Mouse (Mus musculus): ENCODE measurements around the gene Hoxb6. TPM values are rescaled to one million over a fixed set of nuclear protein-coding genes. Genes with fewer than 3 reads are reported as not detected.

Gene Hoxb6
- polyA plus RNA-seq, 1 experiment from 2014 or later = not detected

DNA sequence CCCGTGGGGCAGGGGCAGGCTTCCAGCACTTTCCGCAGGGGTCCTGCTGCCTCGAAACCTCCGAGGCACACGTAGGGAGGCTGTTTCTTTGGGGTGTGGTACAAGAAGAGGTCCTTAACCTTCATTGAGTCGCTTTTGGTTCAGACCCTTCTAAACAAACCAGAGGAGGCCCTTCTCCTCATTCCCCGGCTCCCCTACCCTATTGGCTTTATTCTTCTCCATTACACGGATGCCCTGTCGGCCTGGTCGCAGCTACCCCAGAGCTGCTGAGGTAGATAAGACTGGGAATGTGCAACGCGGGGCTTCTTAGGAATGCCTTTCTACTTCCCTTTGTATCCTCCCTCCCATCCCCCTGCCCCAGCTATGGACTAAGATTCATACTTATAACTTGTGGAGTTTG lies 34.4 kb downstream of the Hoxb6 start:
- no peak overlapping the region for H3K4me2 ChIP-seq (ENCODE audit: low read length)
- no peaks in the 10 kb centered on the region for H3K9me3 ChIP-seq (ENCODE audit: control insufficient read depth, low read length)
- peaks cover 97% of the 10 kb centered on the region for H3K27me3 ChIP-seq (replicated peaks; ENCODE audit: control insufficient read depth, insufficient read depth, low read length)
- no peak overlapping the region for H3K4me3 ChIP-seq (replicated peaks; ENCODE audit: low read length)
- no peak for ATAC-seq
- WGBS = 0% methylated on average over 12 of the region's 12 CpGs
- H3K9ac ChIP-seq (replicated peaks; ENCODE audit: low read depth, low read length) = no peak overlapping the region
- H3K36me3 ChIP-seq (ENCODE audit: control insufficient read depth, insufficient read depth) = no peaks in the 10 kb centered on the region
- no peaks in the 10 kb centered on the region for H3K4me1 ChIP-seq (replicated peaks; ENCODE audit: control insufficient read depth, insufficient read depth, low read length)
- H3K27ac ChIP-seq (ENCODE audit: low read length) = no peak overlapping the region

GRCm38 (mm10) chr11:96327122-96327521 lies 34.8 kb downstream of the Hoxb6 start:
- Histone ChIP-seq H3K4me2 (ENCODE audit: low read length) (no peak overlapping the region), H3K36me3 (ENCODE audit: control insufficient read depth, insufficient read depth) (no peaks in the 10 kb centered on the region), H3K4me3 (replicated peaks; ENCODE audit: low read length) (no peak overlapping the region), H3K9ac (replicated peaks; ENCODE audit: low read depth, low read length) (no peak overlapping the region), H3K9me3 (ENCODE audit: control insufficient read depth, low read length) (no peaks in the 10 kb centered on the region), H3K27ac (ENCODE audit: low read length) (no peak overlapping the region), H3K4me1 (replicated peaks; ENCODE audit: control insufficient read depth, insufficient read depth, low read length) (no peaks in the 10 kb centered on the region), H3K27me3 (replicated peaks; ENCODE audit: control insufficient read depth, insufficient read depth, low read length) (peaks cover 97% of the 10 kb centered on the region)
- ATAC-seq = no peak
- under 1% methylated on average over 7 of the region's 7 CpGs for WGBS

- Histone ChIP-seq H3K9me3 (ENCODE audit: control insufficient read depth, low read length) (no peaks in the 10 kb centered on the region), H3K27ac (ENCODE audit: low read length) (no peak overlapping the region), H3K4me2 (ENCODE audit: low read length) (no peak overlapping the region), H3K9ac (replicated peaks; ENCODE audit: low read depth, low read length) (no peak overlapping the region), H3K36me3 (ENCODE audit: control insufficient read depth, insufficient read depth) (no peaks in the 10 kb centered on the region), H3K4me1 (replicated peaks; ENCODE audit: control insufficient read depth, insufficient read depth, low read length) (no peaks in the 10 kb centered on the region), H3K27me3 (replicated peaks; ENCODE audit: control insufficient read depth, insufficient read depth, low read length) (peaks cover 97% of the 10 kb centered on the region), H3K4me3 (replicated peaks; ENCODE audit: low read length) (no peak overlapping the region)
- no peak for ATAC-seq
- WGBS = 2% methylated on average over 5 of the region's 5 CpGs
These were observed 35.5 kb downstream of the Hoxb6 start for GRCm38 (mm10) chr11:96327750-96328149.

DNA sequence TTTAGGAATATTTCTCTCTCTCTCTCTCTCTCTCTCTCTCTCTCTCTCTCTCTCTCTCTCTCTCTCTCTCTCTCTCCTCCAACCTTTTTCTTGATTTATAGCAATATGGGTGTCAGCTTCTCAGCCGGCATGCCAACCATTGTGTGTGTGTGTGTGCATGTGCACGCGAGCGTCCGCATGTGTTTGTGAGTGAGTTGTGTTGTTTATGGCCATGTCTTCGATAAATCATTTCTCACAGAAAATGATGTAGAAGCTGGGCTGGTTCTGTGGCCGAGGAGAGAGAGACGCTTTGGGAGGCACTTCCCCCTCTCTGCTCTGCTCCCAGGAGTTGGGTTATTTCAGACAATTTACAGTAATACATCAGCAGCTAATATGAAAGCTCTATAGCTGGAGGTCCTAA lies 36.3 kb downstream of the Hoxb6 start:
- peaks cover 96% of the 10 kb centered on the region for H3K27me3 ChIP-seq (replicated peaks; ENCODE audit: control insufficient read depth, insufficient read depth, low read length)
- no peak overlapping the region for H3K27ac ChIP-seq (ENCODE audit: low read length)
- WGBS = 3% methylated on average over 8 of the region's 8 CpGs
- no peaks in the 10 kb centered on the region for H3K4me1 ChIP-seq (replicated peaks; ENCODE audit: control insufficient read depth, insufficient read depth, low read length)
- no peak overlapping the region for H3K9ac ChIP-seq (replicated peaks; ENCODE audit: low read depth, low read length)
- no peak for ATAC-seq
- no peak overlapping the region for H3K4me3 ChIP-seq (replicated peaks; ENCODE audit: low read length)
- no peaks in the 10 kb centered on the region for H3K36me3 ChIP-seq (ENCODE audit: control insufficient read depth, insufficient read depth)
- H3K4me2 ChIP-seq (ENCODE audit: low read length) = no peak overlapping the region
- no peaks in the 10 kb centered on the region for H3K9me3 ChIP-seq (ENCODE audit: control insufficient read depth, low read length)

DNA sequence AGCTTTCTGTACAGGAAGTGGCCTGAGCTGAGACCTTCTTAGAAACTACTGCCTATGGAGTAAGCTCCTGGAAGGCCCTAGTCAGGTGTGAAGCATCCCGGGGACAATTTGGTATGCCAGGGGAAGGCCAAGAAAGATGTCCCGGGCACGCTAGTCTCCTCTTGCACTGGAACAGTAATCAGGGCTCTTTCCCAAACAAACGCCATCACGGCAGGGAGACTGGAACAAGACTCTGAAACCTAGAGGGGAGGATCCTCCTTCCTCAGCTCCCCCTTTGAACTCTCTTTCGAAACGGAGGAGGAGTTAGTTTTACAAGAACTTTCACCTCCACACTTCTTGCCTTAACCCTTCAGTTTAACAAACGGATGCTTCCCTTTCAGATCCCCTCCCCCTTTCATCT lies 39.8 kb downstream of the Hoxb6 start:
- no peak overlapping the region for H3K4me3 ChIP-seq (replicated peaks; ENCODE audit: low read length)
- no peak overlapping the region for H3K27ac ChIP-seq (ENCODE audit: low read length)
- no peaks in the 10 kb centered on the region for H3K36me3 ChIP-seq (ENCODE audit: control insufficient read depth, insufficient read depth)
- no peak overlapping the region for H3K9ac ChIP-seq (replicated peaks; ENCODE audit: low read depth, low read length)
- no peak overlapping the region for H3K4me2 ChIP-seq (ENCODE audit: low read length)
- no peaks in the 10 kb centered on the region for H3K4me1 ChIP-seq (replicated peaks; ENCODE audit: control insufficient read depth, insufficient read depth, low read length)
- 1% methylated on average over 8 of the region's 8 CpGs for WGBS
- H3K9me3 ChIP-seq (ENCODE audit: control insufficient read depth, low read length) = no peaks in the 10 kb centered on the region
- ATAC-seq = no peak
- H3K27me3 ChIP-seq (replicated peaks; ENCODE audit: control insufficient read depth, insufficient read depth, low read length) = peaks cover 95% of the 10 kb centered on the region

- WGBS = under 1% methylated on average over 35 of the region's 35 CpGs
- Histone ChIP-seq H3K27ac (ENCODE audit: low read length) (no peak overlapping the region), H3K36me3 (ENCODE audit: control insufficient read depth, insufficient read depth) (no peaks in the 10 kb centered on the region), H3K4me2 (ENCODE audit: low read length) (no peak overlapping the region), H3K9me3 (ENCODE audit: control insufficient read depth, low read length) (no peaks in the 10 kb centered on the region), H3K4me3 (replicated peaks; ENCODE audit: low read length) (no peak overlapping the region), H3K27me3 (replicated peaks; ENCODE audit: control insufficient read depth, insufficient read depth, low read length) (peaks cover 95% of the 10 kb centered on the region), H3K9ac (replicated peaks; ENCODE audit: low read depth, low read length) (no peak overlapping the region), H3K4me1 (replicated peaks; ENCODE audit: control insufficient read depth, insufficient read depth, low read length) (no peaks in the 10 kb centered on the region)
- no peak for ATAC-seq
These were observed 40.3 kb downstream of the Hoxb6 start for GRCm38 (mm10) chr11:96332618-96333032.

GRCm38 (mm10) chr11:96333241-96334001 lies 41.1 kb downstream of the Hoxb6 start:
- WGBS = 1% methylated on average over 17 of the region's 17 CpGs
- Histone ChIP-seq H3K27me3 (replicated peaks; ENCODE audit: control insufficient read depth, insufficient read depth, low read length) (peaks cover 95% of the 10 kb centered on the region), H3K4me3 (replicated peaks; ENCODE audit: low read length) (no peak overlapping the region)

DNA sequence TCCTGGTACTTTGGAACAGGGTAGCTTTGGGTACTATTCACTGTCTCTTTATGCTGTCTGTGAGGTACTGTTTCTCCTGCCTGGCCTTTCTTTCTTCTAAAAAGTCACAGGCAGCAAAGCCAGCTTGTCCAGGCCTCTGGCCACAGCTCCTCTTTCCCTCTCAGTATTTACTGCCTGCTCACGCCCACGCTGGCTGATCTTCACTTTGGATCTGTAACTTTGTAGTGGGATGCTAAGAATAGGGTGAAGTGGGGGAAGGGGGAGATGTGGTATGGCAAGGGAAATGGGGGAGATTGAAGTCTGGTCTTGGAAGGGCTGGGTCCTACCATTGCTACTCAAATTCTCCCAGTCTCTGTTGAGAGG lies 41.7 kb downstream of the Hoxb6 start:
- H3K4me2 ChIP-seq (ENCODE audit: low read length) = no peak overlapping the region
- H3K9ac ChIP-seq (replicated peaks; ENCODE audit: low read depth, low read length) = no peak overlapping the region
- no peak overlapping the region for H3K27ac ChIP-seq (ENCODE audit: low read length)
- no peak for ATAC-seq
- 0% methylated on average over 2 of the region's 2 CpGs for WGBS
- H3K27me3 ChIP-seq (replicated peaks; ENCODE audit: control insufficient read depth, insufficient read depth, low read length) = peaks cover 97% of the 10 kb centered on the region
- no peak overlapping the region for H3K4me3 ChIP-seq (replicated peaks; ENCODE audit: low read length)
- no peaks in the 10 kb centered on the region for H3K36me3 ChIP-seq (ENCODE audit: control insufficient read depth, insufficient read depth)
- H3K4me1 ChIP-seq (replicated peaks; ENCODE audit: control insufficient read depth, insufficient read depth, low read length) = no peaks in the 10 kb centered on the region
- H3K9me3 ChIP-seq (ENCODE audit: control insufficient read depth, low read length) = no peaks in the 10 kb centered on the region

More at GRCm38 (mm10) chr11:96333241-96334001, 41.1 kb downstream of the Hoxb6 start:
- no peak overlapping the region for H3K9ac ChIP-seq (replicated peaks; ENCODE audit: low read depth, low read length)
- H3K36me3 ChIP-seq (ENCODE audit: control insufficient read depth, insufficient read depth) = no peaks in the 10 kb centered on the region
- H3K9me3 ChIP-seq (ENCODE audit: control insufficient read depth, low read length) = no peaks in the 10 kb centered on the region
- ATAC-seq = no peak
- H3K4me1 ChIP-seq (replicated peaks; ENCODE audit: control insufficient read depth, insufficient read depth, low read length) = no peaks in the 10 kb centered on the region
- H3K27ac ChIP-seq (ENCODE audit: low read length) = no peak overlapping the region
- H3K4me2 ChIP-seq (ENCODE audit: low read length) = no peak overlapping the region

GRCm38 (mm10) chr11:96334998-96335397 lies 42.7 kb downstream of the Hoxb6 start:
- Histone ChIP-seq H3K4me3 (replicated peaks; ENCODE audit: low read length) (no peak overlapping the region), H3K27me3 (replicated peaks; ENCODE audit: control insufficient read depth, insufficient read depth, low read length) (peaks cover 97% of the 10 kb centered on the region), H3K4me2 (ENCODE audit: low read length) (no peak overlapping the region), H3K36me3 (ENCODE audit: control insufficient read depth, insufficient read depth) (no peaks in the 10 kb centered on the region), H3K27ac (ENCODE audit: low read length) (no peak overlapping the region), H3K9me3 (ENCODE audit: control insufficient read depth, low read length) (no peaks in the 10 kb centered on the region), H3K4me1 (replicated peaks; ENCODE audit: control insufficient read depth, insufficient read depth, low read length) (no peaks in the 10 kb centered on the region), H3K9ac (replicated peaks; ENCODE audit: low read depth, low read length) (no peak overlapping the region)
- 19% methylated on average over 3 of the region's 3 CpGs for WGBS
- ATAC-seq = no peak

DNA sequence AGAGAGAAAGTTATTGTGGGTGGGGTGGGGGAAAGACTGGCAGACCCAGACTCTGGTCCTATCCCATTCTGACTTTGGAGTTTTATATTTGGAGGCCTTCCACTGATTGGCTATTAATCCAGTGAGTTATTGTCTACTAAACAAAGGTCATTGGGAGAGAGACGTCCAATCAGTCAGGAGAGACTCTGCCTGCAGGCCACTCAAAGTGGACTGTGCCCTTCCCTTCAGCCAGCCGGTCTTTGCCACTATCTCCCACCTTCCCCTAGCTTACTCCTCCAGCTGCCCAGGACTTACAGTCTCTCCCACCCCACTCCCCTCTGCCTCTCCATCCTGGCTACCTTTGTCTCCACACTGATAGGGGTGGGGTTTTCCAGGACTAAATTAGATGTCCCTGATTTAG lies 44.3 kb downstream of the Hoxb6 start:
- H3K9ac ChIP-seq (replicated peaks; ENCODE audit: low read depth, low read length) = no peak overlapping the region
- WGBS = 0% methylated on average over 2 of the region's 2 CpGs
- no peaks in the 10 kb centered on the region for H3K9me3 ChIP-seq (ENCODE audit: control insufficient read depth, low read length)
- H3K27me3 ChIP-seq (replicated peaks; ENCODE audit: control insufficient read depth, insufficient read depth, low read length) = peaks cover 91% of the 10 kb centered on the region
- H3K27ac ChIP-seq (ENCODE audit: low read length) = no peak overlapping the region
- no peak for ATAC-seq
- no peak overlapping the region for H3K4me3 ChIP-seq (replicated peaks; ENCODE audit: low read length)
- H3K36me3 ChIP-seq (ENCODE audit: control insufficient read depth, insufficient read depth) = no peaks in the 10 kb centered on the region
- H3K4me2 ChIP-seq (ENCODE audit: low read length) = no peak overlapping the region
- H3K4me1 ChIP-seq (replicated peaks; ENCODE audit: control insufficient read depth, insufficient read depth, low read length) = no peaks in the 10 kb centered on the region; the same call in 1 of the 2 replicates
